Mouse (Mus musculus) adrenal gland, adult 2 months (tissue): ENCODE results near the gene Yipf2. TPM values are rescaled to one million over a fixed set of nuclear protein-coding genes. Genes with fewer than 3 reads are reported as not detected.
"Not testable (repeated sequence)": the region's sequence is repeated elsewhere in the genome, so short reads cannot be mapped to it uniquely, and the experiment has no call there.

Source experiments
- DNase-seq: peaks from one replicate; pipeline ENCODE4 v3.0.0; 2021
- polyA plus RNA-seq: library from polyadenylated mRNA; depleted of rRNA; stranded (reverse); fragments of >200 nt; gene quantifications from 2 replicates; pipeline ENCODE4 v1.2.3, GENCODE M21; 2012
- total RNA-seq, 2 experiments: library from RNA; stranded (reverse); gene quantifications; 2 replicates each; pipeline ENCODE4 v1.2.3; 2021

The Yipf2 gene
- total and polyA plus RNA-seq, 3 experiments = 26.5 to 67.4 (median 36.1) TPM

- DNase-seq = no peak
Measured at GRCm38 (mm10) chr9:21598198-21598597, 5.6 kb upstream of the Yipf2 start.

- DNase-seq = no peak
Measured at GRCm38 (mm10) chr9:21594838-21595237, 2.2 kb upstream of the Yipf2 start.

- DNase-seq = not testable (repeated sequence)
Measured at GRCm38 (mm10) chr9:21594350-21594749, 1.7 kb upstream of the Yipf2 start.

- peak; percentile 87 for DNase-seq
Measured at GRCm38 (mm10) chr9:21593122-21593721, 594 bp upstream of the Yipf2 start.

- no peak for DNase-seq
Measured at GRCm38 (mm10) chr9:21591831-21592702, 561 bp downstream of the Yipf2 start.

GRCm38 (mm10) chr9:21591127-21591830, 1.3 kb downstream of the Yipf2 start:
- DNase-seq = no peak

- no peak for DNase-seq
Measured at GRCm38 (mm10) chr9:21589538-21589937, 3.1 kb downstream of the Yipf2 start.

- DNase-seq = no peak
Measured at GRCm38 (mm10) chr9:21588350-21588749, 4.3 kb downstream of the Yipf2 start.

- no peak for DNase-seq
Measured at GRCm38 (mm10) chr9:21587678-21588349, 4.8 kb downstream of the Yipf2 start.

GRCm38 (mm10) chr9:21585401-21585800, 7.2 kb downstream of the Yipf2 start:
- DNase-seq = no peak

GRCm38 (mm10) chr9:21578226-21578625, 14.4 kb downstream of the Yipf2 start:
- no peak for DNase-seq

GRCm38 (mm10) chr9:21576286-21576685, 16.3 kb downstream of the Yipf2 start:
- no peak for DNase-seq

GRCm38 (mm10) chr9:21575253-21575652, 17.4 kb downstream of the Yipf2 start:
- no peak for DNase-seq

- no peak for DNase-seq
Measured at GRCm38 (mm10) chr9:21574012-21574801, 18.4 kb downstream of the Yipf2 start.

- no peak for DNase-seq
Measured at GRCm38 (mm10) chr9:21568657-21569255, 23.9 kb downstream of the Yipf2 start.

- no peak for DNase-seq
Measured at GRCm38 (mm10) chr9:21567051-21567450, 25.6 kb downstream of the Yipf2 start.

- no peak for DNase-seq
Measured at GRCm38 (mm10) chr9:21566538-21566937, 26.1 kb downstream of the Yipf2 start.

- no peak for DNase-seq
Measured at GRCm38 (mm10) chr9:21565004-21565586, 27.5 kb downstream of the Yipf2 start.

GRCm38 (mm10) chr9:21564420-21564819, 28.2 kb downstream of the Yipf2 start:
- DNase-seq = no peak

GRCm38 (mm10) chr9:21559151-21559550, 33.5 kb downstream of the Yipf2 start:
- DNase-seq = no peak

- peak; percentile 47 for DNase-seq
Measured at GRCm38 (mm10) chr9:21558366-21558765, 34.3 kb downstream of the Yipf2 start.
